Mouse (Mus musculus) brain, embryonic 14.5 days (tissue): ENCODE data around the gene Chrdl2.

Experiments used
- CTCF ChIP-seq: fragments of 200-500 bp; IDR thresholded peaks from 2 replicates; pipeline ENCODE4 v1.5.1; 2012; ENCODE audit warnings: inconsistent platforms, mild to moderate bottlenecking, moderate library complexity, borderline replicate concordance; ENCODE audit not compliant: insufficient read depth, insufficient read length; ENCODE audit errors: extremely low read depth
- POLR2A ChIP-seq: fragments of 200-500 bp; IDR thresholded peaks from 2 replicates; pipeline ENCODE4 v1.6.1; 2012; ENCODE audit warnings: mild to moderate bottlenecking, inconsistent platforms, borderline replicate concordance; ENCODE audit not compliant: poor library complexity, insufficient read depth, insufficient read length, severe bottlenecking; ENCODE audit errors: extremely low read depth

- no peak for TF ChIP-seq CTCF
- TF ChIP-seq POLR2A: no peak
Measured at GRCm38 (mm10) chr7:100034815-100035463, 29.0 kb downstream of the Chrdl2 start.
